Mouse (Mus musculus) testis, postnatal 14 days (tissue): Measurements from ENCODE around the gene Obscn.

Experiments
- DNase-seq: peaks from one replicate; pipeline ENCODE4 v3.0.0; 2021; ENCODE audit warnings: low spot score

Obscn gene

DNA sequence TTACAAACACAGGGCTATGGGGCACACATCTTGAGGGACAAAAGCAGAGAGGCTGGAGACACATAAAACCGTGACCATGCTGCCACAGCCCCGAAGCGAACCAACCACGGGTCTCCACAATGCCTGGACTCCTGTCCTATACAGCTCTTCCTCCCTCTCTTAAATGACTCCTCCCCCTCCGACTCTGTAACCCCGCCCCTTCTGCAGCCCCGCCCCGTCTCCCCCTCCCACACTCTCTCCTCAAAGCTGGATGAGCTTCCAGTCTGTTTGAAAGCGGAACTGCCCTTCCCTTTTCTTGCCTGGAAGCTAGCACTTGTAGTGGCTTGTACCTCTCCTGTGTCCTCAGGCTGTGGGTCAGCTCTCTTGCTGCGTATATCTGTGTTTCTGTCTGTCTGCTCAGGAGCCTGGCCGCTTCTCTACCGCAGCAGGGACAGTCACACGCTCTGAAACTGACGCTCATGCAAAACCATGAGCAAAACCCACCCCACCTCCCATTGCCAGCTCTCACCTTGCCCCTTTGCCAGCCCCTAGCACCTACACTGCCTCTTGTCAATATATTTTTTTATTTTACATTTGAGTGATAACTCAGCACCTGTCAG, 5.7 kb upstream of the Obscn start:
- no peak for DNase-seq

DNA sequence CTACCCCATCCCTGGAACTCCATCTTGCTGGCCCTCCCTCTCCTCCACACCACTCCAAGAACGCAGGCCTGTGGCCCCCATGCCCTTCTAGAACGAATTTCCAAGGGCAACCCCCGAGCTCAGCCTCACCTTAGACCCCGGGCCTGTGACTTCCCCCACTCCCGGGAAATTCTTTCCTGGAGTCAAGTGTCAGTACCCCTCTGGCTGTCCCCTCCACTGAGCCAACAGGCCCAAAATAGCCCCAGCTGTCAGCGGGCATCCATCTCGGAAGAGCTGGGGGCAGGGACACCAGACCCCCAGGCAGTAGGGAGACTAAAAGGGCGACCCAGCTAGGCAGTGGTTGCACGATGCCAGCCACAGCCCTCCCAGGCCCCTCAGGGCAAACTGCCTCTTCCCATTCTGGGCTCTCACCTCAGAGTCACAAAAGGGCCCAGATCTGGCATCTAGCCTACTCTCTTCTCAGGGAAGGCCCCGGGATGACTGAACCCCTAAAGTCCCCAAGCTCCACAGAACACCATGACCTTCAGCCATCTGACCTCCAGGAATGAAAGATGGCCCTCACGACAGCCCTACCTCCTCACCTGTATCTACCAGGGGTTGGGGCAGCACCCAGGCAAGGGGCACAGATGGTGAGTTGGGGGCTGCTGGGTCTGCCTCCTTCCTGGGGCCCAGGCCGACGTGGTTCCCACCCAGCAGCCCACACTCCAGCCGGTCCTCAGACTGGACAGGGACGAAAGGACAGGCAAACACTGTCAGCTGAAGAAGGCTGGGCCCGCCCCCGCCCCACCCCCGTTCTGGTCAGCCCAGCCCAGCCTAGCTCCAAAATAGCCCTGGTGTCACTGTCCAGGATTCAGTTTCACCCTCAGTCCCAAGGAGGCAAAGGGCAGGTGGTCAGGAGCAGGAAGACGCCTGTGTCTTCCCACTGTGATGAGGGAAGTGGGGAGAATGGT, 2.6 kb upstream of the Obscn start:
- no peak for DNase-seq

DNA sequence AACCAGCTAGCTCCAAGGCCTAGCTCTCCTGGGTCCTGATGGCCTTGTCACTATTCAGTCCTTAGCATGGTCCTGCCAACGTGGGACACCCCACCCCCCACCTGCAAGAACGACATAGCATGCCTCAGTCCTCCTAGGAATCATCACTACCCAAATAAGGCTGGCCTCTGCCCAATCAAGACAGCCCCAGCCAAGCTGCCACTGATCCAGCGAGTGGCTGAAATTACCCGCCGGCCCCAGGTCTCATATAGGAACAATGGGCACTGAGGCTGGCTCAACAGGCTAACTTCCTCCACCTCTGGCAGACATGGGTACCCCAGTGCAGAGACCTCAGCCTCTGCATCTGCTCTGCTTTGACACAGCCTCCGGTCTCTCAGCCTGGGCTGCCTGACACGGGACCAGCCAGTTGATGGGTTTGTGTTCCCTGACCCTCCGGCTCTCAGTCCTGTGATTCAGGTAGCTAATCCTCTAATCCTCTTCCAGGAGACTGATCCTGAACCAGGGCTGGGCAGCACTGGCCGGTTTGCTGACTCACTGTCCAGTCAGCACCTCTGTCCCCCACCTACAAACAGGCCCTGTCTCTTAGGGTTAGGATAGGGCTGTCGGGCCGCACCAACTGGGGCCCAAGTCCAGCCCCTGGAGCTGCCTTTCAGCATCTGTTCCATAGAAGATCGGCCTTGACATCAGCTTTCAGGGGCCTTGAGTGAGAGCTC, 948 bp upstream of the Obscn start:
- DNase-seq = no peak

DNA sequence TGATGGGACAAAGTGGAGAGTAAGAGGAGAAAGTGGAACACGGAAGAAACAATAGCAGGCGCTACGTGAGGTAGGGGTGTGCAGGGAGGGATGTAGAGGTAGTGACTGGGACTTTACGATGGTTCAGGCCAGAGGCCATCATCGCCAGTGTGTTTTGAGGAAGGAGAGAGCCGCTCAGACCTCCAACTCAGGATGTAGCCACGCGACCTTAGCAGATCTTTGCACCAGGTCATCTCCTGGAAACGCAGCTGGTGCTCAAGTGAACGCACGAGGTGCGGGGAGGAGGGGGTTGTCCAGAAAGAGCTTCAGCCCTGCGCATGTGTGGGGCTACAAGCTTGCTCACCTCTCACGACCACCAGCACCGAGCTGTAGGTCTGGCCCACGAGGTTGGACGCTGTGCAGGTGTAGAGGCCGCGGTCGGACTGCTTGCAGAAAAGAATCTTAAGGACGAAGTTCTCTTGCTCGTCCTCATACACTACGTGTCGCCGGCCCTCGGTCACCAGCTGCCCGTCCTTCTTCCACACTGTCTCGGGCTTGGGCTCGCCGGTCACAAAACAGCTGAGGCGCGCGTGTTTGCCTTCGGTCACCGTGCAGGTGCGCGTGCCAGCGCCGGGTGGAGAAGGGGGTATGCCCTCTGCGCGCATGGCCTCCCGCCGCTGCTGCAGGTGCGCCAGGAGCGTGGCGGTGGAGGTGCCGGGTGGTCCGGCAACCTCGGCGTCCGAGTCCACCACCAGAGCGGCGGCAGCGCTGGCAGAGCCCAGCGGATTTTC, 966 bp downstream of the Obscn start:
- peak; percentile 57 for DNase-seq

DNA sequence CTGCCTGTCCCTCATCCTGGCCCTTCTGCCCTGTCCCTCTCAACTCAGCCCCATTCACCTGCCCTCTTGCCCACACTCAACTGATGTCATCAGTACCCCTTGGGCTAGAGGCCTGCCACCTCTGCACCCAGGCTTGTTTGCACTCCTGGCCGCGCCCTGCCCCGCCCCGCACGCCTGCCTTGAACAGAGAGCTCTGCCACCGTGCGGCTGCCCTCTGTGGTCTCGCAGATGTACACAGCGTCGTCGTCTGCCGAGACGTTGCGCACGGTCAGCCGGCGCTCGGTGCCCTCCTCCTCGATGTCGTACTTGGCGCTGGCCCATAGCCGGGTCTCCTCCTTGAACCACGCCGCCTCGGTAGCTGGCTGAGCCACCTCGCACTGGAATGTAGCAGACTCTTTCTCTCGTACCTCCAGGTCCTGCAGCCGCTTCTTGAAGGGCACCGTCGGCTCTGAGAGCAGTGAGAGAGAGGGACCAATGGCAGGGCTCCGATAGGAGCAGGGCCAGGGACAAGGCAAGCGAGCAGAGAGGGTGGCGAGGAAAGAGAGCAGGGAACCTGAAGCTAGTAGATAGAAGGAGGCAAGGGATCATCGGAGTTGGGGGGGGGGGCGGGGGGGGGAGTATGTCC, 1.7 kb downstream of the Obscn start:
- no peak for DNase-seq

DNA sequence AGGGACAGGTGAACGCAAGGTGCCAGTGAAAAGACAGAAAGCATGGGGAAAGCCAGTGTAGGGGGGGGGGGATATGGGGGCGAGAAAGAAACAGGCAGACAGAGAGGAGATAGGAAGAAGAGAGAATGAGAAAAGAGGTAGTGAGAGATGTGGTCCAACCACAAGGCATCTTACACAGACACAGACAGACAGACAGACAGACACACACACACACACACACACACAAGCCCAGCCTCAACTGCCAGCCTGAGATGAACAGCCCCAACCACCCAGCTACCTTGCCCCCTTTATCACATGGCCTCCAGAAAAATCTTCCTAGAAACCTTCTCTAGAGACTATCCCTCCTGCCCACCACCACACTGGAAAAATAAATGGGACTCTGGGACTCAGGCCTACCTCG, 4.1 kb downstream of the Obscn start:
- no peak for DNase-seq

DNA sequence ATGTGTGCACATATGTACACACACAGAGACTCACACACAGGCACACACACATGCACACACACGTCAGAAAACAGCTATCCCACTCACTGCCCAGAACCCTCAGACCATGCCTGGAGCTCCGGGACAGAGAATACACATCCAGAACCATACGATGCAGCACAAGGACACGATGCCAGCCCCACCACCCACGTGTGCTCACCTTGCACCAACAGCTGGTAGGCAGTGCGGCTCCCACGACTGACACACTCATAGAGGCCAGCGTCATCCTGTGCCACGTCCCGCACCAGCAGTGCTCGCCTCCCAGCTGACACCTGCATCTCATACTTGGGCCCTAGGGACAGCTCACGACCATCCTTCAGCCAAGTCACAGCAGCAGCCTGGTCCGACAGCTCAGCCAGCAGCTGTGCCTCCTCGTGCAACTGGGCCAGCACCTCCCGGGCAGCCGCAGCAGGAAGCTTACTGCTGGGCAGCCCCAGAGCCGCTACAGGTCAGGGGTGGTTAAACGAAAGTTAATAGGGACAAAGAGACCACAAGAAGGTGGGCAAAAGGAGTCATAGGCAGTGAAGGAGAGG, 4.8 kb downstream of the Obscn start:
- no peak for DNase-seq

DNA sequence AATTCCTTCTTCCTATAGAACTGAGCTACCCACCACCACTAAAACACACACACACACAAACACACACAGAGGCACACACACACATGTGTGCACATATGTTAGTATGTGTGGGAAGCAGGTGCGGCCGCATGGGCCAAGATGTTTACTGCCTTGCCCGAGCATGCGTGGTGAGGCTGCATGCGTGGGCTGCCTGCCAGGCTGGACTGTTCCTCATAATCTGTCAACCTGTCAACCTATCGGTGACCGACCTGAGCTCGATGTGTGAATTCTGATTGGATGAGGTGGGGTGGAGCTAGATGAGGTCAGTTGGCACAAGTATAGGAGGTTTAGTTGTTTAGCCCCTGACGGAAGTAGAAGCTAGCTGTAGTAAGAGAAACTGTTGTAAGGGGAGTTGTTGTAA, 5.4 kb downstream of the Obscn start:
- DNase-seq = no peak

DNA sequence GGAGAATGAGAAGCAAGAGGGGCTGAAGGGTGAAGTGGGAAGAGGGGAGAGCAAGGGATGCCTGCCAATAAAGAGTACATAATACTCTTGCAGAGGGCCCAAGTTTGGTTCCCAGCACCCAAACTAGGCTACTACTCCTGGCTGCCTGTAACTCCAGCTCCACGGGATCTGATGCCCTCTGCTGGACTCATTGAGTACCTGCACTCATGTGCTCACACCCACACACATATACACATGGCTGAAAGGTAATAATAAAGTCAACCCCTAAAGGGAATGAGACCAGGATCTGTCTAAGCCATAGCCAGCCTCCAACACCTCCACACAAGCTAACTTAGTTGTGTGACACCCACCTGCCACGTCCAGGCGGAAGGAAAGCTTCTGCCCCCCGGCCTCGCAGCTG, 30.3 kb downstream of the Obscn start:
- no peak for DNase-seq

DNA sequence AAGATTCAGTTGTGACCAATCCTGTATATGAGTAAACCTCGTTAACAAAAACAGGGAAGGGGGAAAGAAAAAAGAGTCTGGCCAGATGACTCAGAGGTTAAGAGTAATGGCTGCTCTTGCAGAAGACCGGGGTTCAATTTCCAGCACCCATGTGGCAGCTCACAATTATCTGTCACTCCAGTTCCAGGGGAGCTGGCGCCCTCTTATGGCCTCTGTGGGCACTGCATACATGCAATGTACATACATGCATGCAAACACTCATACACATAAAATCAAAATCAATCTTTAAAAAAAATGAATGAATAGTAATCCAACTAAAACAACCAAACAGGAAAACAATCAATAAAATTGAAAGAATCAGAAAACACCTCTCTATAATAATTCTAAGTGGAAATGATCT, 33.9 kb downstream of the Obscn start:
- DNase-seq = no peak

DNA sequence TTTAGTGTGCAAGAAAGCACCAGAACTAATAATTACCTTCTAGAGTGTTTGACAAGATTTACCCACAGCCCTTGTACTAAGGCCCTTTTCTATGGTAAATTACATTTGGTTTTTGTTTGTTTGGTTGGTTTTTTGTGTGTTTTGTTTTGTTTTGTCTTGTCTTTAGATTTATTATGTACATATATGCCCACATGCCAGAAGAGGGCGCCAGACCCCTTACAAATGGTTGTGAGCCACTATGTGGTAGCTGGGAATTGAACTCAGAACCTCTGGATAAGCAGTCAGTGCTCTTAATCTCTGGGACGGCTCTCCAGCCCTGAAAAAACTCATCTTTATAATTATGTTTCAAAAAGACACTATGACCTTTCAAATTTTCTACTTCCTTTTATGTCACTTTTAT, 37.9 kb downstream of the Obscn start:
- no peak for DNase-seq

DNA sequence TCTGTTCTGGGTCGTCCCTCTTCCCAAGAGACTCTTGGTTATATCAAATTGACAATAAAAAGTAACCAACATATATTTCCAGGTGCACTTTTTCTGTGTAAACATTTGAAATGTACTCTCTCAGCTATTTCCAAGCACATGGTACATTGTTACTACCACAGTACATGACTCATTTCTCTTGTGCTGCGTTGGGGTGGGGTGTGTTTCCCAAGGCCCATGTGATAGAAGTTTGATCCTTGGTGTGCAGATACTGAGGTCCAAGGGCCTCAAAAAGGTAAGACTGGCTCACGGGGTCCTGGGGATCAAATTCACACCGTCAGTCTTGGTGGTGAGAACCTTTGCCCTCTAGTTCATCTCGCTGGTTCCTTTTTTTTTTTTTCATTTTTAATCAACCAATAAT, 38.4 kb downstream of the Obscn start:
- DNase-seq = no peak

DNA sequence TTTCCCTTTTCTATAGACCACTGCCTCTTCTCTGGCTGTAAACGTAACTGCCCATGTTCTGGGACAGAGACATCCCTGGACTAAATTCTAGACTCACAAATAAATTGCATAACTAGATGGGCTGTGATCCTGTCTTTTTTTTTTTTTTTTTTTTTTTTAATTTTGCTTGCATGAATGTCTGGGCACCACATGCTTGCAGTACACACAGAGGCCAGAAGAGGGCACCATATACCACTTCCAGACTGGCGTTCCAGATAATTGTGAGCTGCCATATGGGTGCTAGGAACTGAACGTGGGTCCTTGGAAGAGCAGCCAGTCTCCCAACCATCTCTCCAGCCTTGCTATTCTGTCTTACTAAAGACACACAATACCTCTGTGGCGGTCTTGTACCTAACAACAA, 42.0 kb downstream of the Obscn start:
- no peak for DNase-seq

DNA sequence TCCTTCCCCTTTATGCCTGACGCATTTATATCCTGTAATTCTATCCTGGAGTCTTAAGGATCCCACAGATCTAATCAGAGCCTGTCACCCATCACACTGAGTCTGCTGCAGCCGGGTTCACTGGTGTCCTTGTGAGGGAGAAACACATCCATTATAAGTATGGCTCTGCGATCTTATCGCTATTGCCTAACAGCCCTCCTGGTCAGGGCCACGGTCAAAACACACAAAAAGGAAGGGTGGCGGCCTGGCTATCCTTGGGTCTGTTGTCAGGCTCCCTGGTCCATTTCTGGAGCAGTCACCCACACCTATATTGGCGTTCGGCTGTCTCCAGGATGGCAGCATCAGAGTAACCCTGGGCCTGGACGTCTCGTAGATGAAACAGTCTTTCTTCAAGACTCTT, 48.6 kb downstream of the Obscn start:
- DNase-seq = no peak

DNA sequence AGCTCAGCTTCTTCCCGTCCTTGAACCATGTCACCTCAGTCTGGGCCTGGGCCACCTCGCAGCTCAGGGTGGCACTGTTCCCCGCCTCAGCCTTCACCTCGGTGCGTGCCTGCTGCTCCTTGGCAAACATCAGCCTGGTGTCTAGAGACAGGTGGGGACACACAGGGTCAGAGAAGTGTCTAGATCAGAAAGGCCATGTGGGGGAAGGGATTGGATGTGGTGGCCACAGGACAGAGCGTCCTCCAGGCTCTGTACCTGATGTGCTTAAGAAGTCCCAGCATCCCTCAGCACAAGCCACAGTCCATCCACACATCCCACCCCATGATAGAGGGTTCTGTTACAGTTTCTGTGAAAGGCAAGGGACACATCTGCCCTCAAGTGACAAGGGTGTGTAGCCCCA, 51.0 kb downstream of the Obscn start:
- DNase-seq = no peak

DNA sequence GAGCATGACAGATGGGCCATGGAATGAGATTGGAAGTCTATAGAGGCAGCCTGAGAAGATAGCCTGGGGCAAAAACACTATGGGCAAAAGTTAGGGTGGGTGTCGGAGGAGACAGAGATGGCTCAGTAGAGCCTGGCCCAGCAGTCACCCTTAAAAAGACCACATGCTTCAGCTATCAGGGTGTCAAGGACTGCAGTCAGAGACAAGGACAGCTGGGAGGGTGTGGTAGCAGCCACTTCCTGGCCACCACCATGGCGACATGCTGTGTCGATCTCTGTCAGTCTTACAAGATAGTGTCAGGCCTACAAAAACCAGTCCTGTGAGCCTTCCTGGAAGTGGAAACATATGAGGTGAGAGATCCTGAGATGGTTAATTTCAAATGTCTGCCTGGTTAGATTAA, 53.1 kb downstream of the Obscn start:
- DNase-seq = no peak

DNA sequence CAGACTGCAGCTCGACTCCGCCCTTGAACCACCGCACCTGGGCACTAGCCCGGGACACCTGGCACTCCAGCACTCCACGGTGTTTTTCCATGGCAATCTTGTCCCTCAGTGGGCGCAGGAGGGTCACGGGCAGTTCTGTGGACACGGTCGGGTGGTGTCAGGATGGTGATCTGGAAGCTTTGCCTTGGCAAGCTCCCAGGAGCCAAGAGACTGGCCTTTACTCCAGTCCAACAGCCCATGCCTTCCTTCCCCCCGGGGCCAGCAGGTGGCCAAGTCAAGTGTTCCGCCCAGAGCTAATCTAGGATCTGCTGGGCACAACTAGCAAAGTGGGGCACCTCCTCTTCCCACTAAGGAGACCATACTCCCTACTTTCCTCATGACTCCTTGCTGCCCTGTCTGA, 57.9 kb downstream of the Obscn start:
- DNase-seq = no peak

DNA sequence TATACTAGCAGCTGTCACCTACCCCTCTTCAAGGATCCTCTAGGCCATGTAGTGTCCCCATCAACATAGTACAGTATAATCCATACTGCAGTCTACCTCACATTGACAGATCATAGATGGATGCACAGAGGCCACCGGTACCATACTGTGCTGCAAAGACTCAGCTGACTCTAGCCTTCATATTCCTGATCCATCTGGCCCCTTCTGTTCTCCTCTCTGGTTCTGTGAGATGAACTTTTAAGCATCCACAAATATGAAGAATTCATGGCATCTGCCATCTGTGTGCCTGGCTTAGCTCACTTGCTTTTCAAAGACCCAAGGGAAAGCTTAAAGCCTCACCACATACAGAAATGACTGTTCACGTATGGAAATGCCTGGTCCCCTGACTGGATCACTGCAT, 65.9 kb downstream of the Obscn start:
- no peak for DNase-seq

DNA sequence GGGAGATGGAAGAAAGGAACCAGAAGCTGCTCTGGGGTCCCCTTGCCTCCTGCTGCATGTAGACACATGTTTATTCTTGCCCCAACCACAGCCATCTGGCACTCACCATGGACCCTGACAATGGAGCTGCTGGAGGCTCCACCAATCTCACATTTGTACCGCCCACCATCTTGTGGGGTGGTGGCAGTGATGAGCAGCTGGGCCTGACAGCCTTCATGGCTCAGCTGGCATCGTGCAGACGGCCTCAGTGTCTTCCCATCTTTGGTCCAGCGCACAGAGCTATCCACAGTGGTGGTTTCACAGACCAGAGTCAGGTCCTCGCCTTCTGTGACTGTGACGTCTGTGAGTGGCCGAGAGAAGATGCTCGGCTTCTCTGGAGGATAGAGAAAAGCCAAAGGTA, 67.3 kb downstream of the Obscn start:
- no peak for DNase-seq

DNA sequence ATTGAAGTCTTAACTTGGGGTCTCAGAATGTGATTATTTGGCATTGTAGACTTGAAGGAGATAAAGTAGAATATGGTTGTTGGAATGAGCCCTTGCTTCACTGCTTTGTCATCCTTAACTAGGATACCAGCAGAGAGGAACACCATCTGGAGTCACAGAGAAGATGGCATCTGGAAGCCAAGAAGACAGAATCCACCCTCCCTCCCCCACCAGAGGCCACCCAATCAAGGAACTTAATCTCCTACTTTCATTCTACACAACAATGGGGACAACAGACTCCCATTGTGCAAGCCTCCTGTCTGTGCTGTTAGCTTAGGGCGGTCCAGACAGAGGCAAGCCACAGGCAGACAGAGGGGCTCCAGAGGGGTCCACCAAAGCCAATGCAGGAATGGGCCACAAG, 67.8 kb downstream of the Obscn start:
- DNase-seq = no peak

DNA sequence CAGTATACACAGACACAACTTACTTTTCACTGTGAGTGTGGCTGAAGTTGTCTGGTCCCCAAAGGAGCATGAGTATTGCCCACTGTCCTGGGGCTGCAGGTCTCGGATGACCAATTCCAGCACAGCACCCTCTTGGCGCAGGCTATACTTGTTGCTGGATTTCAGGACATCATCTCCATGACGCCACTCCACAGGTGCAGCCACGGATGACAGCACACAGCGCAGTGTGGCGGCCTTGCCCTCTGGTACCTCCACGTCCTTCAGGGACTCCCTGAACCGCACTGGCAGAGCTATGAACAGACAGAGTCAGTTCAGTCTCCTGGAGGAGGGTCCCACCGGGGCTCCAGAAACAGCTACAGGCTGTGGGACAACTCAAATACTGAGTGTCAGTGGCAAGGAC, 68.3 kb downstream of the Obscn start:
- no peak for DNase-seq

DNA sequence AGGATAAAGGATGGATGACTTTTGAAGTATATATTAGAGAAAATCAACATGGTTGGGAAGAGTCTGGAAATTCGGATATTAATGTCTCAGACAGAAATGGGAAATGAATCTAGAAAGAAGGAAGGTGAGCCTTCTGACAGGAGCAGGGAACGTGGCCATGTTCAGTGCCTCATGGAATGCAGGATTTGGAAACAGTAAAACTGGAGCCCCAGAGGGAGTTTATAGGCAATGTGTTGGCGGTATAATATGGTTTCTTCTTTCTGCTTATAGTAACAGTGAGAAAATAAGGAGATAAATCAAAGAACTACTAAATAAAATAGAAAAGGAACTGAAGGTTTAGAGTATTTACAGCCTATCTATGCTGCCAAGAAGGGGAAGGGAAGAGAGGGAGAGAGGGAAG, 78.2 kb downstream of the Obscn start:
- DNase-seq = no peak
